Mouse (Mus musculus) kidney, embryonic 16.5 days (tissue): ENCODE data around the gene Amy2a4. TPM values are rescaled to one million over a fixed set of nuclear protein-coding genes. Genes with fewer than 3 reads are reported as not detected.
"Not testable (repeated sequence)": the region's sequence is repeated elsewhere in the genome, so short reads cannot be mapped to it uniquely, and the experiment has no call there.

Experiments
- ATAC-seq: fragments of 200-750 bp; cut with Nextera tagmentation; 2 replicates; pipeline ENCODE4 v1.8.0; 2017; ENCODE audit warnings: moderate TSS enrichment; ENCODE audit not compliant: low FRiP score, low TSS enrichment
- H3K27ac ChIP-seq: fragments of 300-500 bp; sonication (generic); 2 replicates; pipeline ENCODE4 v1.5.1; 2014; ENCODE audit warnings: low read length
- H3K27me3 ChIP-seq: fragments of 300-500 bp; sonication (generic); 2 replicates; pipeline ENCODE4 v1.6.1; 2014; ENCODE audit warnings: low read length, control low read depth, mixed read lengths; ENCODE audit not compliant: insufficient read depth
- H3K36me3 ChIP-seq: fragments of 300-500 bp; sonication (generic); 2 replicates; pipeline ENCODE4 v1.6.1; 2014; ENCODE audit warnings: low read length, control low read depth, mixed read lengths; ENCODE audit not compliant: insufficient read depth
- H3K4me1 ChIP-seq: fragments of 300-500 bp; sonication (generic); 2 replicates; pipeline ENCODE4 v1.6.1; 2014; ENCODE audit warnings: low read length, control low read depth, mixed read lengths; ENCODE audit not compliant: insufficient read depth
- H3K4me2 ChIP-seq: fragments of 300-500 bp; sonication (generic); replicated peaks from 2 replicates; pipeline ENCODE4 v1.6.1; 2014; ENCODE audit warnings: low read depth, low read length
- H3K4me3 ChIP-seq: fragments of 300-500 bp; sonication (generic); 2 replicates; pipeline ENCODE4 v1.5.1; 2014; ENCODE audit warnings: mild to moderate bottlenecking, low read length
- H3K9ac ChIP-seq: fragments of 300-500 bp; sonication (generic); replicated peaks from 2 replicates; pipeline ENCODE4 v1.6.1; 2014; ENCODE audit warnings: low read length
- H3K9me3 ChIP-seq: fragments of 300-500 bp; sonication (generic); 2 replicates; pipeline ENCODE4 v1.6.1; 2016; ENCODE audit warnings: low read length, control low read depth
- WGBS: fragments of 180-500 bp; shearing (Covaris S2); extraction: QIAGEN DNeasy Blood & Tissue Kit; methylation state at CpG from one replicate; pipeline ENCODE4 v1.1.7; 2014; 5-methylcytosine and 5-hydroxymethylcytosine counted together
- polyA plus RNA-seq: library from polyadenylated mRNA; unstranded; fragments of >200 nt; fragmentation: Nextera tagmentation; extraction: Ambion mirVana; gene quantifications from 2 replicates; pipeline ENCODE4 v1.2.1, GENCODE M21; 2015

Amy2a4 gene
- not detected in 2 replicates for polyA plus RNA-seq

DNA sequence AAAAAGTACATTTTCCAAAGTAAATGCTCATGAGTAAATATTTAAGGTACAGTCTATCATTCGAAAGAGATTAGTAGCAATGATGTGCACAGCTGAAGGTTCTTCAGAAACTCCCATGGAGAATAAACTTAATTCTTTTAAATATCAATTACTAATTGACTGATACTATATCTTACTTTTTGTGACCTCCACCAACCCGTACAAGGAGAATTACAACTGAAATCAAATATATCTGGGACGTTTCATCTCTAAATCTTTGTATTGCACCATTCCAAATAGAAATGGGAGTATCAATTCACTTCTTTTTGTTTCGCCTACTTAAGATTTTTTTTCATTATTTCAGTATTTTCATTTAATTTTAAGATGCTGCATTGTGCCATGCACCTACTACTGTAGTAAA, at the start of gene Amy2a4:
Gene Amy2a4, minus strand, starts transcription at position 101 of the 400 bp plus-strand sequence.
- H3K4me1 ChIP-seq, H3K36me3 ChIP-seq, H3K27me3 ChIP-seq, H3K9ac ChIP-seq, H3K4me3 ChIP-seq, H3K9me3 ChIP-seq, H3K4me2 ChIP-seq, H3K27ac ChIP-seq, ATAC-seq: not testable (repeated sequence)
- WGBS = no CpG with 5 or more reads among the region's 4 CpGs

DNA sequence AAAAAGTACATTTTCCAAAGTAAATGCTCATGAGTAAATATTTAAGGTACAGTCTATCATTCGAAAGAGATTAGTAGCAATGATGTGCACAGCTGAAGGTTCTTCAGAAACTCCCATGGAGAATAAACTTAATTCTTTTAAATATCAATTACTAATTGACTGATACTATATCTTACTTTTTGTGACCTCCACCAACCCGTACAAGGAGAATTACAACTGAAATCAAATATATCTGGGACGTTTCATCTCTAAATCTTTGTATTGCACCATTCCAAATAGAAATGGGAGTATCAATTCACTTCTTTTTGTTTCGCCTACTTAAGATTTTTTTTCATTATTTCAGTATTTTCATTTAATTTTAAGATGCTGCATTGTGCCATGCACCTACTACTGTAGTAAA, 32.7 kb upstream of the Amy2a4 start, which contains the start of gene Amy2a3:
Gene Amy2a3, minus strand, starts transcription at position 101 of the 400 bp plus-strand sequence.
- not testable (repeated sequence) for ATAC-seq, H3K27ac ChIP-seq, H3K4me1 ChIP-seq, H3K9me3 ChIP-seq, H3K9ac ChIP-seq, H3K36me3 ChIP-seq, H3K4me2 ChIP-seq, H3K4me3 ChIP-seq, H3K27me3 ChIP-seq
- WGBS = no CpG with 5 or more reads among the region's 4 CpGs

DNA sequence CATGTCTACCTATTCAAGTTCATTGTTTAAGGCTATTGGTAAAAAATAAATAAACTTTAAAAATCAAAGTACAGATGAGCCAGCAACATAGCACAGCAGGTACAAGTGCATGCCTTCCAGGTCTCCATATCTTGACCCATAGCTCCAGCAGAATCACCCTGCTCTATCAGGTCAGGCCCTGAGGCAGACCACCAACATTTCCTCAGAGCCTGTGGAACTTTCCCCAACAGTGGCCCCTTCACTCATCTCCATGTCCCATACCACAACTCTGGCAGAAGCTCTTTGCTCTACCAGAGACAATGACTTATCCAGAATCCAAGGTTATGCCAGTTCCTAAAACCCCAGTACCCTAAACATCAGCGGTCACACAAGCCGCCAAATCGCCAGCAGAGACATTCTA, 21.7 kb upstream of the Amy2a4 start:
- not testable (repeated sequence) for H3K9me3 ChIP-seq, H3K4me2 ChIP-seq, H3K4me3 ChIP-seq, H3K36me3 ChIP-seq, H3K4me1 ChIP-seq, ATAC-seq, H3K27ac ChIP-seq, H3K9ac ChIP-seq, H3K27me3 ChIP-seq
- WGBS = no CpG with 5 or more reads among the region's 3 CpGs

DNA sequence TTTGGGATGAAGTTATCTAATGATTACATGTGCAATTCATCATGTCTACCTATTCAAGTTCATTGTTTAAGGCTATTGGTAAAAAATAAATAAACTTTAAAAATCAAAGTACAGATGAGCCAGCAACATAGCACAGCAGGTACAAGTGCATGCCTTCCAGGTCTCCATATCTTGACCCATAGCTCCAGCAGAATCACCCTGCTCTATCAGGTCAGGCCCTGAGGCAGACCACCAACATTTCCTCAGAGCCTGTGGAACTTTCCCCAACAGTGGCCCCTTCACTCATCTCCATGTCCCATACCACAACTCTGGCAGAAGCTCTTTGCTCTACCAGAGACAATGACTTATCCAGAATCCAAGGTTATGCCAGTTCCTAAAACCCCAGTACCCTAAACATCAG, 11.0 kb downstream of the Amy2a4 start:
- H3K4me1 ChIP-seq, H3K9me3 ChIP-seq, H3K9ac ChIP-seq, H3K4me2 ChIP-seq, H3K27me3 ChIP-seq, H3K27ac ChIP-seq, ATAC-seq, H3K36me3 ChIP-seq, H3K4me3 ChIP-seq: not testable (repeated sequence)

DNA sequence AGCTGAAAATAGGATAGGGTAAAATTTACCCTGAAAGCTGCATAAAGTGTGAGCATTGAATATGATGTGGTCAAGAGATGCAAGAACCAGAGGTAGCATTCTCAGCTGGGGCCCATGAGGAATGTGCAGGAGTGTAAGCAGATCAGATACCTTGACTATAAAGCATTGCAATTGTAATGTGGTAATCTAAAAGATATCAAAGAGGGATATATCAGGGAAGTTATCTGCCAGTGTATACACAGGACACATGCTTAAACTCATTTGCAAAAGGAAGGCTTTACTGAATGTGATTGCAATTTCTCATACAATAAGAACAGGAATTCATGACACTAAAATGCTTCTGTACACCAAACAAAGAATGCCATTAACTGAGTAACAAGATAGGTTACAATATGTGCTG, 11.7 kb downstream of the Amy2a4 start:
- H3K36me3 ChIP-seq, H3K9me3 ChIP-seq, H3K4me3 ChIP-seq, ATAC-seq, H3K27ac ChIP-seq, H3K4me1 ChIP-seq, H3K9ac ChIP-seq, H3K4me2 ChIP-seq, H3K27me3 ChIP-seq: not testable (repeated sequence)

DNA sequence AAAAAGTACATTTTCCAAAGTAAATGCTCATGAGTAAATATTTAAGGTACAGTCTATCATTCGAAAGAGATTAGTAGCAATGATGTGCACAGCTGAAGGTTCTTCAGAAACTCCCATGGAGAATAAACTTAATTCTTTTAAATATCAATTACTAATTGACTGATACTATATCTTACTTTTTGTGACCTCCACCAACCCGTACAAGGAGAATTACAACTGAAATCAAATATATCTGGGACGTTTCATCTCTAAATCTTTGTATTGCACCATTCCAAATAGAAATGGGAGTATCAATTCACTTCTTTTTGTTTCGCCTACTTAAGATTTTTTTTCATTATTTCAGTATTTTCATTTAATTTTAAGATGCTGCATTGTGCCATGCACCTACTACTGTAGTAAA, 32.5 kb downstream of the Amy2a4 start, which contains the start of gene Amy2a5:
Gene Amy2a5, minus strand, starts transcription at position 101 of the 400 bp plus-strand sequence.
- H3K9me3 ChIP-seq, ATAC-seq, H3K9ac ChIP-seq, H3K27me3 ChIP-seq, H3K4me3 ChIP-seq, H3K4me1 ChIP-seq, H3K4me2 ChIP-seq, H3K27ac ChIP-seq, H3K36me3 ChIP-seq: not testable (repeated sequence)
- WGBS = no CpG with 5 or more reads among the region's 4 CpGs

Other genes with a start within 250 kb of the Amy2a4 start
- gene Amy2a5, start 32.6 kb downstream of the Amy2a4 start, polyA plus RNA-seq = 0.07 and 0.17 TPM in 2 replicates
- not detected in 2 replicates for gene Amy2a3, start 32.6 kb upstream of the Amy2a4 start, polyA plus RNA-seq
- gene Amy2a2, start 65.2 kb upstream of the Amy2a4 start, polyA plus RNA-seq = not detected in 2 replicates
- 0.45 TPM in 1 of 2 replicates, not detected in the other for gene Amy2a1, start 241.0 kb upstream of the Amy2a4 start, polyA plus RNA-seq